Mouse (Mus musculus) layer of hippocampus, adult 9-11 months (tissue): ENCODE results near the gene Usp30.

Source experiments
- DNase-seq: peaks from one replicate; pipeline ENCODE4 v3.0.0; 2022

Gene Usp30

DNA sequence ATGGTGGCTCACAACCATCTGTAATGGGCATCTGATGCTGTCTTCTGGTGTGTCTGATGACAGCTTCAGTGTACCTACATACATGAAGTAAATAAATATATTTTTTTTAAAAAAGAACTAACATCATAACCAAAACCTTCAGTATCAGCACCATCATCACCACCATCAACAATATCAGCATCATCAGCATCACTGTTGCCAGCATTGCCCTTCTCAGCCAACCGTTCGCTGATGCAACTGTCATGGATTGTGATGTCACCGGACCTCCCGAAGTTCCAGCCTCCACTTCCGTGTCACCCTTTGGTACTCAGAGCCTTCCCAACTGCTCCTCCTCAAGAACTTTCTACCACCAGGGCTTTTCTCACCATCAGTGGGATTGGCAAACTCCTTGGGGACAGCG is at the start of gene Usp30:
Usp30 (plus strand) TSS at position 301 of the 400 bp plus-strand sequence.
- no peak for DNase-seq

DNA sequence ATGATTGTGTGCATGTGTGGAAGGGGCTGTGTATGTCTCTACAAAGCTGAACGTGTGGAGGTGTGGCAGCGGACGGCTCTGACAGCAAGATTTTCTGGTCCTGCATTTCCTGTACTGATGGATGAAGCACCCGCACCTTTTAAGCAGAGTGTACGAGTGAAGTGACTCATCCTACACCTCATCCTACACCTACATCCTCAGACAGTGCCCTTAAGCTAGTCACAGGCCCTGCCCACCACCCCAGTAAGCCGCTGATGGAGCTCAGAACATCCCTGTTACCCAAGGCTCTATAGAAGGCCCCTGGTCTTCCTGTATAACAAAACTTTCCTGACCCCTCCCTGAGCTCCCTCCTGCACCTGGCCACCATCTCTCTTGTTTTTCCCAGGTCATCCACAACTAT is 40.9 kb upstream of the Usp30 start:
- DNase-seq: no peak

DNA sequence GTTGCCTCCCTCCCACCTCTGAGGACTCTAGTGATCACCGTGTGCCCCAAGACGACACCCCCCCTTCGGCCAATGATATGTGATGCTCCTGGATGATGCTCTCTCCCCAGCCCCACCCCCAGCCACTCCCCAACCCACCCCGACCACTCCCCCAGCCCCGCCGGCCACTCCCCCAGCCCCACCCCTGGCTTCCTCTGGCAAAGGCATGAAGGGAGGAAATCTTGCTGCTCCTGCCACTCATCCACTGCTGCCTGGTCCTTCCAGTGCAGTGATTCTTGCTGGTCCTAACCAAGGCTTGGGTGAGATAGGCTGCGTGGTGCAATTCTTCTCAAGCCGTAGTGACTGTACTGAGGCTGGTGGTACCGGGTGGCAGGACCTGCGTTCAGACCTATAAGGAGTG is 40.4 kb upstream of the Usp30 start:
- DNase-seq: no peak

DNA sequence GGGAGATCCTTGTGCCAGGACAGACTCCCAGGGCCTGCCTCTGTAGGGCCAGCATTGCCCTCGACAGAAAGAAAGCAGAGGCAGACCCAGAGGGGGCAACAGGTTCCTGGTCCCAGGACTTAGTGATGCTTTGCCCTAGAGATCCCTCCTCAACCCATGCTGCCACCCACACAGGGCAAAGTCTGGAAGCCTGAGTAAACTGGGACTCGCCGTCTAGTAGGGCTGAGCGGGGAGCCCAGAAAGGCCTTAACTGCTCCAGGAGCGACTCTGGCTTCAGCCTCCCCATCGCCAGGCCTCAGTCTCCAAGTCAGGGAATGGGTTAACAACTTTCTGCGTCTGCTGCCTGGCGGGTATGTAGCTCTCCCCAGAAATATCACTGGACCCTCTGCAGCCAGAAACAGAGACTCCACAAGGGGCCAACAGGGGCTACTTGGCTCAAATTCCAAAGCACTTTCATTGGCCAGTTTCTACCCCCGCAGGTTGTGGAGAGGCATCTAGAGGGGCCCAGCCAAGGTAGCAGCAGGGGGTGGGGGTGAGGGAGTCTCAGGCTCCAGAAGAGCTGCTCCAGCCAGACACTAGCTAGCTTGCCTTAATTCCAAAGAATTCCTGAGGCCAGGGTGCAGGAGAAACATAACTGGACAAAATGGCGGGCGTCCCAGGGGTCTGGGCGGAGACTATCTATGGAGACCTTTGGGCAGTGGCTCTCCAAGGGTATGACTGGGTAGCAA is 37.9 kb upstream of the Usp30 start:
- DNase-seq: no peak

DNA sequence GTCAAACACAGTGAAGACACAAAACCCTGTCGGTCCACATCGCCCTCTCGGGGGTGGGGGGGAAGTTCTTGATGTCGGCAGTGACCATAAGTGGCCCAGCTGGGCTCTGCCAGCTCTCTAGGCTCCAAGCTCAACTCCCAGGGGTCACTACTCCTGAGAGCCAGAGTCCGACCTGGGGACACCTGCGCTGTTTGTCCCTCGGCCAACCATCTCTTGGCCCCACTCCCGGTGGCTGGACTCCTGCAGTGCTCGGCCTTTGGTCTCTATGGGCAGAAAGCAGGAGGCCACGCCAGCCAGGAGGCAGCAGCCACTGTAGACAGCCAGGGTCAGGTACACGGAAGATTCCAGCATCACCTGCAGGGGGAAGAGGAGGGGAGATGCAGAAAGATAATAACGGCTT is 37.1 kb upstream of the Usp30 start:
- no peak for DNase-seq

DNA sequence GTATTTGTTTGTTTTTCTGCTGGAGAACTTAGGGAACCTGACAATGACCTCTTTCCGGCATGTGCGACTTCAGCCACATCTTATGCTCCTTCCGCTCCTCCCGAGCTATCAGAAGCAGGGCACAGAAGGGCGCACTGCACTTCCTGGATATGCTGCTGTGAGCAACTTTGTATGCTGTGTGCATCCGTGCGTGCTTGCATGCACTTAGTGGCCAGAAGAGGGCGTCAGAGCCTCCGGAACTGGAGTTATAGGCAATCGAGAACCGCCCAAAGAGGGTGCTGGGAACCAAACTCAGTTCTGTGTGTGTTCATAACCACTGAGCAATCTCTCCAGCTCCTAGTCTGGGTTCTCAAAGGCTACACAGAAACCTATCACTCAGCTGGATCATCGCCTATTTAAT is 34.6 kb upstream of the Usp30 start:
- no peak for DNase-seq

DNA sequence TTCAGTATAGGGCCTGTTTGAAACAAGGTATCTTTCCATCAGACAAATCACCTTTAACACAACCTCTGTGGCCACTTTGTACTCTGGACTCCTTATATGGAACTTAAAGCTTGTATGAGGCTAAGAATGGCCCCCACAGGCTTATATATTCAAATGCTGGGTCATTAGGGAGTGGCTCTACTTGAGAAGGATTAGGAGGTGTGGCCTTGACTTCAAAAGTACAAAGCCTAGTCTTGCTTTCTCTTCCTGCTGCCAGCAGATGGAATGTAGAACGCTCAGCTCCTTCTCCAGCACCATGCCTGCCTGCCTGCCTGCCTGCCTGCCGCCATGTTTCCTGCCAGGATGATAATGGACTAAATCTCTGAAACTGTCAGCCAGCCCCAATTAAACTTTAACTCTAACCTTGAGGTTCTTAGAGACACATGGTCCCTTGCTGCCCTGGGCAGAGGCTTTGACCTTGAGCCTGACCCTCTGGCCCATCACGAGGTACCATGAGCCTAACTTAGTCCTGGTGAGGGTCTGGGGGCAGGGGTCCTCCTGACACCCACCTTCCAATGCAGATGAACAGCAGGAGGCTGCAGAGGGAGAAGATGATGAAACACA is 33.0 kb upstream of the Usp30 start:
- DNase-seq: no peak

DNA sequence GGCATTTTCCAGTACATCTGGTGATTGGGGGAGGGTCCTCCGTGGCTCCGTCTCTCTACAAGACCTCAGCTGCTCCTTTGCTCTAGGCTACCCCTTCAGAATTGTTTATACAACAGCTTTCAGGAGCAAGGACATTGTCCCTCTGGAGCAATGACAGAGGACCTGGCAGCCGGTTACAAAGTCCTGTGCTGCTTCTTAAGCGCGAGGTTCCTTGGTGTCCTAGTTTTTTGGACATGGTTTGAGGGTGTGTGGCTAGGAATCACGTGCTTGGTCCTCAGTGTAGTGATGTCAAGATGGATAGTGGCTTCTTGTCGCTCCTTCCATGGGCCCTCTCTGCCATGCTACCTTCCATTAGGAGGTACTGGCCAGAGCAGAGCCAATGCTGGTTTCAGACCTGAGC is 30.9 kb upstream of the Usp30 start:
- no peak for DNase-seq

DNA sequence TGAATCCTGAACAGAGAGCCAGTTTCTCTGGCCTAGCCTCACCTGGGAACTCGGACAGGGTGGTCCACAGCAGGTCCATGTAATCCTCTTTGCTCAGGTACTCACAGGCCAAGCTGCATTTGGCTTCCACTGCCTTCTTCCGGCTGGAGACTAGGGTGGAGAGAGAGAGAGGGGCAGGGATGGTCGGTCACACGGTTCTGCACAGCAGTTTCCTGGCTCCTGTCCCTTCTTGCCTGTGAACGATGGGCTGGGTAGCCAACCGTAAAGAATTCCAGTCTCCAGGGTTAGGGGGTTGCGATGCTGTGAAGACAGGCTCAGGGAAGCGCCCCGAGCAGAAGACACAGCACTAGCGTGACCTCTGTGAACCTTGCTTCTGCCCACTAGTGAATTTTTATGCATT is 30.1 kb upstream of the Usp30 start:
- DNase-seq: no peak

DNA sequence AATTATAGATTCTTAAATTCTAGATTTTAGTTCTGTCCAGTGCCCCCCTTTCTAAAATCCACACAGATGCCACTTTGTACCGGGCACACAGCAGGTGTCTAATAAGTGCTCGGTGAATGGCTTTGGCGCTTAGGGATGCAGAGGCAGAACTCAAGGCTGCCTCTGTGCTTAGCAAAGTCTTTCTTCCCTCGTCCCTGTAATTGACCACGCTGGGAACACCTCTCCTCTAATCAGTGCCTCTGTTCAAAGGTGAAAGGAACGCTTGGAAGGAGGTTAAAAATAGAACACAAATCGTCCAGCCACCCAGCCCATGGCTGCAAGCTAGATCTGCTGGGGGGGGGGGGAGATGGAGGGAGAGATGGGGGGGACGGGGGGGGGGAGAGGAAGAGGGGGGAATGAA is 24.8 kb upstream of the Usp30 start:
- DNase-seq: no peak

DNA sequence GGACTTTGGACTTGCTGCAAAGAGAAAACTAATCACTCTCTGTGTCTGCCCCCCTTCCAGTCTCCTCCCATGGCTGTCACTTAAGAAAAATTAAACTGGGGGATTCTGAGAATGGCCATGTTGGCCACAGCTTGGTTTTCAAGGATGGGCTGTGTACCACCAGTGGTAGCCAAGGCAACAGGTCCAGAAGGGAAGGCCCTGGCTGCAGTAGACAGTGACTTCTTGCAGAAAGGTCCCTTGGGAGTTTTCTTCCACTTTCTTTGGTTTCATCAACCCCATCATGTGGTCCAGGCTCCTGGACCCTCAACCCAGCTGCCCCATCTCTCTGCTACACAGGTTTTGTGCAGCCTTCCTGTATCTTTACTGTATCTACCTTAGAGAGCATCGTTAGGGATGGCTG is 24.4 kb upstream of the Usp30 start:
- no peak for DNase-seq

DNA sequence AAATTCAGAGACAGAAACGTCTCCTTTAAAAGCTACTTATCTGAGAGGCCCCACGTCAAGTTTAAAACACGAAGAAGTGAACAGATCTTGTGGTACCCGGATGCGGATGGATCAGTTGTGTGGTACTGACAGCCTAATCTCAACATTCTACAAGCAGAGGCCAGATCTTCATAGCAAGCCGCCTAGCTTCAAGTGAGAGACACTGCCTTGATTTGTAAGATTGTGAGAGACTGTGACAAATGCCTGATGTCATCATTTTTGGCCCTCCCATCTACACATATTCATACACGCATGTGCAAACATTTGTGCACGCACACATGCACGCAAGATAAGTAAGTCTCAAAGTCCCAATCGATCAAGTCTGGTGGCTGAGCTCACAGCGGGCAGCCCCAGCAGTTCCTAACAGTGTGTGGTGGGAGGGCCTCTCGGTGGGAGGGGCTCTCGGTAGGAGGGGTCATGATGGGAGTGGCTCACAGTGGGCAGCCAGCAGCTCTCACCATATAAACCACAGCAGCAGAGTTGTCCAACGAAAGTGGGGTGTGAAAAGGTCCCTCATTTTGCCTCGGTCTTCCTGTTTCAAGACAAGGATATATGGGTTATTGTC is 23.8 kb upstream of the Usp30 start:
- no peak for DNase-seq

DNA sequence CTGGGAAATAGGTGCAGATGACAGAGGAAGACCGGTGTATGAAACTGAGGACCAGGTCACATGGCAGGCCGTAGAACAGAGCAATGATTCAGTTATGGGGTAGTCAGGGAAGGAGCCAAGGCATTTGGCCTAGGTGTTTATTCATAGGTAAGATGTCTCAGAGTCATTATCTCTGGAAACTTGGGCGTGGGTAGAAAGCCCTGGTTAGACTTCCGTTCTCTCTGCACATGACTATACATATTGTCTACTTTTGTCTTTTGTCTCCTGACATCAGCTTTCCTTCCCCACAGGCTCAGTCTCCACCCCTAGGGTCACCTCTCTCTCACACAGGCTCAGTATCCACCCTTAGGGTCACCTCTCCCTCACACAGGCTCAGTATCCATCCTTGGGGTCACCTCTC is 21.5 kb upstream of the Usp30 start:
- no peak for DNase-seq

DNA sequence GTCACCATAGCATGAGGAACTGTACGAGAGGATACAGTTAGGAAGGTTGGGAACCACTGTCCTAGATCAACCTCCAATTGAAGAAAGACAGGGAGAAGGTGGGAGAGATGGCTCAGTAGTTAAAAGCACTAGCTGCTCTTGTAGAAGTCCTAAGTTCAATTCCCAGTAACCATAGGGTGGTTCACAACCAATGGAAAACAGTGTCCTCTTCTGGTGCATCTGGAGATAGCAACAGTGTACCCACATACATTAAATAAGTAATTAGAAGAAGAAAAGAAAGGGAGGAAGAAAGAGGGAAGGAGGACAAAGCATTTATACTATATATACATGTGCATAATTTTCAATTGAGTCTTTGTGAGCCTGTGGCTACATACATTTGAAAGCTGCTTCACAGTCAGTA is 20.1 kb upstream of the Usp30 start:
- DNase-seq: no peak

DNA sequence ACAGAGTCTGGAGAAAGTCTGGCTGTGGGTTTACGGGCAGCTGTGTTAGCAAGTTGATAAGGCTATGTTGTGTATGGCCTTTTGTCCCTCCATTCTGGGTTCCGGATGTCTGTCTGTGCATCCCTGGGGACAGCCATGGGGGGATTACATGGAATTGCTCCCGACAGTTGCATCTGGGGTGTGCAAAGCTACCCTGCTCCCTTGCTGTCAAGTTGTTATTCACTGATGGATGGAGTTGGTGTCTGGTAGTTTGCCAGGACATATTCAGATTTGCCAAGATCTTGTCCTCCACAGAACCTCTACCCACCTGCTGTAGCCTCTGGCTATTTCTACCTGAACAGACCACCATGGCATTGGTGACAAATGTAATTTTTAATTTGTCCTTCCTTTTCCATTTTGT is 19.1 kb upstream of the Usp30 start:
- DNase-seq: no peak

DNA sequence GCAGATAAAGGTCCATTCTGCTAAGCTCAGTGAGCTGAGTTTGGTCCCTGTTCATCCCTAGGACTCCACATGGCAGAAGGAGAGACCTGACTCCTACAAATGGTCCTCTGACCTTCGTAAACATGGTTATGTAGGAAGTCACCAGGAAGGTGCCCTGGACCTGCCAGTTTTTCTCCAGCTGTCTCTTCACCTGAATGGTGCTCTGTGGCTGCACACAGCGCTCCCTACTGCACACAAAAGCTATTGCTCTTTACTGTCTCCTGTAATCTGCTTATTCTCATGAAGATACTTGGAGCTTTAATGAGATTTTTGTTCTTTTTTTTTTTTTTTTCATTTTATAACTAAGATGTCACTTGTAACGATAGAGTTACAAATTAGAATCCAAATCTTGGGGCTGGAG is 18.7 kb upstream of the Usp30 start:
- DNase-seq: no peak

DNA sequence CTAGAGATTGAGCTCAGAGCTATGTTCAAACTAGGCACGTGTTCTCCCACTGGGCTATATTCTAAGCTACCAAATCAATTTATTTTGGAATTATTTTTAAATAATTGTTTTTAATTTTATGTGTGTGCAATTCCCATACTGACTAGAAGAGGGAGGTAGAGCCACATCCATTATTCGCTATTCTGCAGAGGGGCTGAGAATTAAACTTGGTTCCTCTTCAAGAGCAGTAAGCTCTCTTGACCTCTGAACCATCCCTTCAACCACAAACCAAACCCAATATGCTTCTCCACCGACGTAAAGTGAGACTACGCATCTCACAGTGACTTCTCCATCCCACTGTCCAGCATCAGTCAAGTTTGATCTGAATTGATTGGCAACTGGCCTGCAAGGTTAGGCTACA is 18.1 kb upstream of the Usp30 start:
- DNase-seq: no peak

DNA sequence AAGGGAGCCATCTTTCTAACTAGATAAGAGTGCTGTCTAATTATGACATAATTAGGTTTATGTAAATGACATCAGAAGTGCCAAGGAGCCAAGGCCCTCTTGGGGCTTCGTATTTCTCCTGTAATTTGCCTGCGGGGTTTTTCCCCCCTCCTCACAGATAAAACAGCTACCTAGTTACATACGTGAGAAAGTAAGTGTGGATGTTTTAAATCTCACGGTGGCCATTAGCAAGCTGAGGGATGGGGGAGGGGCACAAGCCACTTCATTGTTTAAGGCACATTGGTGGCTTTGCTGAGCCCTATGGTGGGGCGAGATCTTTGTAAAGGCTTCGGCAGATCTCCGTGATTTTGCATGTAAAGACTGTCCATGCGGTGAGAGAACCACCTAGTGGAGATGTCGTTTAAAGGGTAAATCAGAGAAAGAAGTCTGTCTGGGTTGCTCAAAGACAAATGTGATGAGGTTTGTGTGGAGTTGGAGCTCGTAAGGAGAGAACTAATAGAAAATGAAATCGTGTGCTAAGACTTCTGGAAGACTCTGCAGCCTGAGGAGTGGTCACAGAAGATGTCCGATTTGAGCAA is 16.4 kb upstream of the Usp30 start:
- no peak for DNase-seq

DNA sequence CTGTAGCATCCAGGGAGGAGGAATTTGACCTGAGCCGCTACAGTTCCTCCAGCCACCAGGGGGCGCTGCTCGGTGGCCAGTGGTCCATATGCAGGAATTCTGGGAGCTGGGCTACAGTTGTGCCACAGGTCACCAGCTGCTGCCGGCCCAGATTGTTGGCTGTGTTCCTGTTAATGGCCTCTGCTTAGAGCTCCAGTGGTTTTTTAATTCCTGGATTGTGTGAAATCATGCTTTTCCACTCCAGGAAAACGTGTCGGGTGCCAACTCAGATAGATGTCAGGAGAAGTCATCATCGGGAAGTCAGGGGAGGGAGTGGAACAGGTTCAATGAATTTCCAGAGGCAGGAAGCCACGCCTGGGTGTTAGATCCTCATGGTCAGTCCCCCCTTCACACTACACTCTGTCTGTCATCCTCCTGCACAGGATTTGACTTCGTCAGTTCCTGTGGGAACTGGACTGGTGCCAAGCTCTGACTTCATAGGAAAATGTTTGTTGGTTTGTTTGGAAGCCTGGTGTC is 13.0 kb upstream of the Usp30 start:
- no peak for DNase-seq

DNA sequence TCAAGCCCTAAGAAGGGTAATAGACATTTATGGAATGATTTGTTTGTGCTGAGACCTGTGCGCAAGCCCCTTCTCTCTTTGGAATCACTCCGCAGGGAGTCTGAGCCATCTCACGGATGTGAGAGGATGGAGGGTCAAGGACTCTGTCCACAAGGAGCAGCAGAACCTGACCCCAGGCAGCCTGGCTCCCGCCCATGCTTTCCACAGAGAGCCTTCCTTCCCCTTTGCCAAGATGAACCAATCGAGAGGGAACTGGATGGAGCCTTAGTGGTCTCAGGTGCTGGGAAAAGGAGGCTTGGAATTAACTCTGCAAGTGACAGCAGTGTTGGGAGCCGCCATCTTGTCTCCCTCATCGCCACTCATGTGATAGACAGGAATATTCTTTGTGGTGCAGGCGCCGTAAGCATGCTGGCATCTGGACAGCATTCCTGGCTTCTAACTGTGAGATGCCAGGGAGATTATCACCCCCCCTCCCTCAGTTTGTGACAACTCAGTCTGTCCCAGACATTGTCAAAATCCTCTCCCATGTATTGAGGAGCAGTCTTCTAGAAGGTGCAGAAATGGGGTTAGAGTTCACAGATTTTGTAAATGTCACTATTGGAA is 8.0 kb upstream of the Usp30 start:
- no peak for DNase-seq

DNA sequence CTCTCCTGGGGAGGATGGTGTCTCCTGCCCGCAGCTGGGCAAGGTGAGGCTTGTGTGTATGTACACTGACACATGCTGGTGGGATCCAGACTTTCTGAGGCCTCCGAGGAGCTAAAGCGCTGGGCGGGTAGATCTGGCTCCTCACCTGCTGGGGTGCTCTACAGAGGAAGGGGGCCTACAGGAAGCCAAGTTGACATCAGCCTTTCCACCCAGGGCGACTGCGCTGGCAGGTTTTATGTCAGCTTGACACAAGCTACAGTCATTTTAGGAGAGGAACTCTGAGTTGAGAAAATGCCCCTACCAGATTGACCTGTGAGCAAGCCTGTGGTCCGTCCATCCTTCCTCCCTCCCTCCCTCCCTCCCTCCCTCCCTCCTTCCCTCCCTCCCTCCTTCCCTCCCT is 3.6 kb upstream of the Usp30 start:
- DNase-seq: no peak

DNA sequence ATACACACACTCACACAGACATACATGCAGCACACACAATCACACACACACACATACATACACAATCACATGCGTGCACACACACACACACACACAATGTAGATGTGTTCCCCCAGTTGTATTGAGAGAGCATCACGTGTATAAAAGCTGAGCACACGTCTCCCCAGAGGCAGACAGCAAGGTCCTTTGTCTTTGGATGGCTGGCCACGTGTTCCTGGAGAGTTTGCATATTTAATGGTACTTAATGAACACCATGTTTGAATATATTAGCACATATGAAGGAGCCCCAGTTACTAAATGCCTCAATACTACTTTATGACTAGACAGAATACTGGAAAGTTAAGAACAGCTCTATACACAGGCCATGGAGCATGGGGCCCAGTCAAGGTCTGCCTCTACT is 1.3 kb upstream of the Usp30 start:
- no peak for DNase-seq

DNA sequence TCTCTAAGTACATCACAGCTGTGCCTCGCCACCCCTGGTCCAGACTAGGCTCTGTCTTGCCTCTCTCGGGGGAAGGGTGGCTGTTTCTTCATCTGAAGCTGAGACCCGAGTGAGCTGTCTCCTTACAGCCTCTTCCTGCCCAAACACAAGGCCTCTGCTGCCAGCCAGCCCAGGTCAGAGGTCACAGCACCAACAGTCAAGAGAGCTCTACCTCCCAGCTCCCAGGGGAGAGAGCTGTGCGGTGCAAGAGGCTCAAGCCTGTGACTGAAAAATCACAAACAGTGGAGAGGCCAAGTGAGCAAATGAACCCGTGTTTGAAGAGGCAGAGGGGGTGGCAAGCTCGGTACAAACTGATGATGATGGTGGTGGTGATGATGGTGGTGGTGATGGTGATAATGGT is 1.3 kb downstream of the Usp30 start:
- no peak for DNase-seq

DNA sequence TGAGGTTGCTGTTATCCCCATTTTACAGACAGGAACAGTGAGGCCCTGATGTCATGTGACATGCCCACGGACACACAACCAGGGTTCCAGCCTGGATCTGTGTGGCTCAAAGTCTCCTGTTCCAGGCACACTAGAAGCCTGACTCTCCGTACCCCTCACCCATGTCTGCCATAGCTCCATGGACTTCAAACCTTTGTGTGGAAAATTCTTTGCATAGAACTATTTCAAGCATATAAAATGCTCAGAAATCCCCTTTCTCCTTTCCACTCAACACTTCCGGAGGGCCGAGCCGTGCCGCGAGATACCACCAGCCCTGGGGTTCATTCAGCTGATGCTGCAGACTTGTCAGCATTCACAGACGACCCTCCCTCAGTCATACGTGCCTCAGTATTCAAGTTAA is 2.3 kb downstream of the Usp30 start:
- no peak for DNase-seq
